Mouse (Mus musculus) erythroid progenitor cell, adult 5-6 weeks (primary cell): ENCODE results near the gene Eef1a2. TPM values are rescaled to one million over a fixed set of nuclear protein-coding genes. Genes with fewer than 3 reads are reported as not detected.

Experiments used
- total RNA-seq, 2 experiments: library from RNA; stranded (forward) in 1 of 2; stranded (reverse) in 1 of 2; fragments of 150-400 nt in 1 of 2; fragments of 186-747, 209-891 nt in 1 of 2; gene quantifications; 2 replicates each; pipeline versions ENCODE4 v1.2.3 to v1.2.4; 2015 to 2017; ENCODE audit warnings: low replicate concordance in 2 of 2

Gene Eef1a2
- total RNA-seq, 2 experiments from 2014 or later: not detected

Other genes with a start within 250 kb of the Eef1a2 start
- 28.1 and 35.0 TPM in 2 replicates for gene Ythdf1, start 236.1 kb downstream of the Eef1a2 start, total RNA-seq (2015; ENCODE audit: low replicate concordance)
- gene Ythdf1, start 236.1 kb downstream of the Eef1a2 start, total RNA-seq (2017; ENCODE audit: low replicate concordance): 12.1 and 37.7 TPM in 2 replicates
- not detected in 2 replicates for gene Birc7, start 228.0 kb downstream of the Eef1a2 start, total RNA-seq (2015; ENCODE audit: low replicate concordance)
- not detected in 2 replicates for gene Birc7, start 228.0 kb downstream of the Eef1a2 start, total RNA-seq (2017; ENCODE audit: low replicate concordance)
- not detected in 2 replicates for gene Nkain4, start 202.3 kb downstream of the Eef1a2 start, total RNA-seq (2015; ENCODE audit: low replicate concordance)
- gene Nkain4, start 202.3 kb downstream of the Eef1a2 start, total RNA-seq (2017; ENCODE audit: low replicate concordance): not detected in 2 replicates
- 12.3 and 24.7 TPM in 2 replicates for gene Arfgap1, start 189.8 kb downstream of the Eef1a2 start, total RNA-seq (2015; ENCODE audit: low replicate concordance)
- gene Arfgap1, start 189.8 kb downstream of the Eef1a2 start, total RNA-seq (2017; ENCODE audit: low replicate concordance): 23.5 and 32.6 TPM in 2 replicates
- not detected in 2 replicates for gene Col20a1, start 170.5 kb downstream of the Eef1a2 start, total RNA-seq (2015; ENCODE audit: low replicate concordance)
- under 0.01 and 0.39 TPM in 2 replicates for gene Col20a1, start 170.5 kb downstream of the Eef1a2 start, total RNA-seq (2017; ENCODE audit: low replicate concordance)
- gene Chrna4, start 113.5 kb downstream of the Eef1a2 start, total RNA-seq (2015; ENCODE audit: low replicate concordance): not detected in 2 replicates
- gene Chrna4, start 113.5 kb downstream of the Eef1a2 start, total RNA-seq (2017; ENCODE audit: low replicate concordance): not detected in 2 replicates
- not detected in 2 replicates for gene Kcnq2, start 21.7 kb downstream of the Eef1a2 start, total RNA-seq (2015; ENCODE audit: low replicate concordance)
- not detected in 2 replicates for gene Kcnq2, start 21.7 kb downstream of the Eef1a2 start, total RNA-seq (2017; ENCODE audit: low replicate concordance)
- 80.4 and 90.5 TPM in 2 replicates for gene Ppdpf, start 30.2 kb upstream of the Eef1a2 start, total RNA-seq (2015; ENCODE audit: low replicate concordance)
- gene Ppdpf, start 30.2 kb upstream of the Eef1a2 start, total RNA-seq (2017; ENCODE audit: low replicate concordance): 24.1 and 26.0 TPM in 2 replicates
- gene Ptk6, start 45.8 kb upstream of the Eef1a2 start, total RNA-seq (2015; ENCODE audit: low replicate concordance): not detected in 2 replicates
- not detected in 2 replicates for gene Ptk6, start 45.8 kb upstream of the Eef1a2 start, total RNA-seq (2017; ENCODE audit: low replicate concordance)
- gene Srms, start 56.2 kb upstream of the Eef1a2 start, total RNA-seq (2015; ENCODE audit: low replicate concordance): not detected in 2 replicates
- 0.77 TPM in 1 of 2 replicates, not detected in the other for gene Srms, start 56.2 kb upstream of the Eef1a2 start, total RNA-seq (2017; ENCODE audit: low replicate concordance)
- 2.5 TPM in 1 of 2 replicates, not detected in the other for gene Fndc11, start 63.0 kb upstream of the Eef1a2 start, total RNA-seq (2015; ENCODE audit: low replicate concordance)
- gene Fndc11, start 63.0 kb upstream of the Eef1a2 start, total RNA-seq (2017; ENCODE audit: low replicate concordance): not detected in 2 replicates
- gene Helz2, start 85.0 kb upstream of the Eef1a2 start, total RNA-seq (2015; ENCODE audit: low replicate concordance): 15.1 and 15.5 TPM in 2 replicates
- 10.1 and 15.4 TPM in 2 replicates for gene Helz2, start 85.0 kb upstream of the Eef1a2 start, total RNA-seq (2017; ENCODE audit: low replicate concordance)
- gene Gmeb2, start 131.0 kb upstream of the Eef1a2 start, total RNA-seq (2015; ENCODE audit: low replicate concordance): 33.1 and 57.3 TPM in 2 replicates
- 29.0 and 55.1 TPM in 2 replicates for gene Gmeb2, start 131.0 kb upstream of the Eef1a2 start, total RNA-seq (2017; ENCODE audit: low replicate concordance)
- not detected in 2 replicates for gene Stmn3, start 157.5 kb upstream of the Eef1a2 start, total RNA-seq (2015; ENCODE audit: low replicate concordance)
- not detected in 2 replicates for gene Stmn3, start 157.5 kb upstream of the Eef1a2 start, total RNA-seq (2017; ENCODE audit: low replicate concordance)
- gene Rtel1, start 162.7 kb upstream of the Eef1a2 start, total RNA-seq (2015; ENCODE audit: low replicate concordance): 63.3 and 80.4 TPM in 2 replicates
- 52.0 and 60.7 TPM in 2 replicates for gene Rtel1, start 162.7 kb upstream of the Eef1a2 start, total RNA-seq (2017; ENCODE audit: low replicate concordance)
- 2.9 and 10.1 TPM in 2 replicates for gene Zgpat, start 207.9 kb upstream of the Eef1a2 start, total RNA-seq (2015; ENCODE audit: low replicate concordance)
- 11.2 and 15.4 TPM in 2 replicates for gene Zgpat, start 207.9 kb upstream of the Eef1a2 start, total RNA-seq (2017; ENCODE audit: low replicate concordance)
- gene Arfrp1, start 208.4 kb upstream of the Eef1a2 start, total RNA-seq (2015; ENCODE audit: low replicate concordance): 5.4 and 14.3 TPM in 2 replicates
- 9.0 and 10.8 TPM in 2 replicates for gene Arfrp1, start 208.4 kb upstream of the Eef1a2 start, total RNA-seq (2017; ENCODE audit: low replicate concordance)
- gene Lime1, start 223.1 kb upstream of the Eef1a2 start, total RNA-seq (2015; ENCODE audit: low replicate concordance): 4.6 and 37.5 TPM in 2 replicates
- 11.7 and 13.2 TPM in 2 replicates for gene Lime1, start 223.1 kb upstream of the Eef1a2 start, total RNA-seq (2017; ENCODE audit: low replicate concordance)